Mouse (Mus musculus) Patski (cell line): ENCODE results near the gene Tpte. TPM values are rescaled to one million over a fixed set of nuclear protein-coding genes. Genes with fewer than 3 reads are reported as not detected.

Experiments used
- ATAC-seq: fragments of 100-300 bp; one replicate; pipeline ENCODE4 v1.8.0; 2021
- CTCF ChIA-PET: fragments of 350-600 bp; sonication (Branson Sonifier 250); formaldehyde crosslinking; loops from one replicate; lab custom pipeline; 2022; ENCODE audit warnings: inconsistent platforms; lab: Charles Lee
- POLR2A ChIA-PET: fragments of 350-600 bp; sonication (Branson Sonifier 250); formaldehyde crosslinking; loops from one replicate; lab custom pipeline; 2022; ENCODE audit warnings: antibody characterized with exemption, inconsistent platforms; lab: Charles Lee
- DNase-seq: peaks from one replicate; pipeline ENCODE4 v3.0.0-alpha.2; 2011; ENCODE audit warnings: low read depth, low spot score
- H3K27me3 ChIP-seq: fragments of 371-371 bp; one replicate; pipeline ENCODE4 v1.5.1; 2021
- CTCF ChIP-seq: fragments of 100-300 bp; IDR thresholded peaks from one replicate; pipeline ENCODE4 v1.5.1; 2021
- in situ Hi-C: fragments of 300-500 bp; cut with MboI; formaldehyde crosslinking; loops from 3 replicates; pipeline ENCODE4 v1.11.1; 2018; ENCODE audit warnings: low pct_unique_long_range_greater_than_20kb, mixed read lengths
- polyA plus RNA-seq: library from polyadenylated mRNA; unstranded; gene quantifications from one replicate; pipeline ENCODE4 v1.2.3, GENCODE M21; 2021

The Tpte gene
- not detected for polyA plus RNA-seq

GRCm38 (mm10) chr8:22282999-22283491 lies at the start of gene Tpte:
Gene Tpte, plus strand, starts transcription at chr8:22283441.
- H3K27me3 ChIP-seq = peaks cover 15% of the 10 kb centered on the region
- ChIA-PET POLR2A (no interaction called here), CTCF (no interaction called here)
- no peak for ATAC-seq
- TF ChIP-seq CTCF = no peak
- in situ Hi-C loops = no loop called here
- DNase-seq = no peak

GRCm38 (mm10) chr8:22242986-22243385 lies 40.3 kb upstream of the Tpte start:
- H3K27me3 ChIP-seq = no peaks in the 10 kb centered on the region
- in situ Hi-C loops = no loop called here
- DNase-seq (no peak), ATAC-seq (no peak)
- ChIA-PET CTCF (no interaction called here), POLR2A (no interaction called here)
- TF ChIP-seq CTCF = no peak

- H3K27me3 ChIP-seq = no peaks in the 10 kb centered on the region
- DNase-seq (no peak), ATAC-seq (no peak)
- no peak for TF ChIP-seq CTCF
- CTCF ChIA-PET = no interaction called here
- POLR2A ChIA-PET = no interaction called here
- in situ Hi-C loops = no loop called here
Observed at GRCm38 (mm10) chr8:22245663-22246062, 37.6 kb upstream of the Tpte start.

- ChIA-PET CTCF (interaction anchor here (1.1 kb wide), 1 partner anchor 27 kb away, joined by 3 read pairs; no protein-coding TSS in a partner anchor), POLR2A (no interaction called here)
- DNase-seq (no peak), ATAC-seq (no peak)
- H3K27me3 ChIP-seq = no peaks in the 10 kb centered on the region
- no peak for TF ChIP-seq CTCF
- in situ Hi-C loops = no loop called here
Observed at GRCm38 (mm10) chr8:22247956-22248355, 35.3 kb upstream of the Tpte start.

GRCm38 (mm10) chr8:22249080-22249479 lies 34.2 kb upstream of the Tpte start:
- no peak for TF ChIP-seq CTCF
- CTCF ChIA-PET = no interaction called here
- ATAC-seq (no peak), DNase-seq (no peak)
- no peaks in the 10 kb centered on the region for H3K27me3 ChIP-seq
- in situ Hi-C loops = no loop called here
- POLR2A ChIA-PET = no interaction called here

- no peak for TF ChIP-seq CTCF
- no peak for DNase-seq
- in situ Hi-C loops = no loop called here
- ChIA-PET CTCF (no interaction called here), POLR2A (no interaction called here)
- no peak for ATAC-seq
- no peaks in the 10 kb centered on the region for H3K27me3 ChIP-seq
Observed at GRCm38 (mm10) chr8:22258946-22259450, 24.2 kb upstream of the Tpte start.

- CTCF ChIA-PET = no interaction called here
- no peak for ATAC-seq
Observed at GRCm38 (mm10) chr8:22259531-22259930, 23.7 kb upstream of the Tpte start.

GRCm38 (mm10) chr8:22260091-22260722 lies 23.0 kb upstream of the Tpte start:
- in situ Hi-C loops = no loop called here
- TF ChIP-seq CTCF = no peak
- ChIA-PET CTCF (no interaction called here), POLR2A (no interaction called here)
- DNase-seq (no peak), ATAC-seq (no peak)
- no peaks in the 10 kb centered on the region for H3K27me3 ChIP-seq

More at GRCm38 (mm10) chr8:22259531-22259930, 23.7 kb upstream of the Tpte start:
- TF ChIP-seq CTCF = no peak
- no peaks in the 10 kb centered on the region for H3K27me3 ChIP-seq
- DNase-seq = no peak
- in situ Hi-C loops = no loop called here
- POLR2A ChIA-PET = no interaction called here

GRCm38 (mm10) chr8:22262267-22262666 lies 21.0 kb upstream of the Tpte start:
- ChIA-PET POLR2A (no interaction called here), CTCF (no interaction called here)
- H3K27me3 ChIP-seq = no peaks in the 10 kb centered on the region
- TF ChIP-seq CTCF = no peak
- ATAC-seq (no peak), DNase-seq (no peak)
- in situ Hi-C loops = no loop called here

- in situ Hi-C loops = no loop called here
- DNase-seq (no peak), ATAC-seq (no peak)
- TF ChIP-seq CTCF = no peak
- CTCF ChIA-PET = no interaction called here
- peaks cover 5% of the 10 kb centered on the region for H3K27me3 ChIP-seq
- POLR2A ChIA-PET = no interaction called here
Observed at GRCm38 (mm10) chr8:22264292-22264691, 18.9 kb upstream of the Tpte start.

- no peak for DNase-seq
- ChIA-PET CTCF (no interaction called here), POLR2A (interaction anchor here (0.5 to 0.7 kb wide), 2 partner anchors 46 to 115 kb away, joined by 3 to 4 read pairs; no protein-coding TSS in a partner anchor)
- TF ChIP-seq CTCF = no peak
- H3K27me3 ChIP-seq = peaks cover 5% of the 10 kb centered on the region
- ATAC-seq = no peak
- in situ Hi-C loops = no loop called here
Observed at GRCm38 (mm10) chr8:22264787-22265186, 18.5 kb upstream of the Tpte start.

- in situ Hi-C loops = no loop called here
- ChIA-PET CTCF (no interaction called here), POLR2A (interaction anchor here (0.5 to 0.7 kb wide), 2 partner anchors 46 to 114 kb away, joined by 3 to 4 read pairs; no protein-coding TSS in a partner anchor)
- no peak for ATAC-seq
- DNase-seq = no peak
- H3K27me3 ChIP-seq = peaks cover 5% of the 10 kb centered on the region
- TF ChIP-seq CTCF = no peak
Observed at GRCm38 (mm10) chr8:22265194-22265593, 18.0 kb upstream of the Tpte start.
